Mouse (Mus musculus) MEL (cell line): Measurements from ENCODE around the gene Ryr2.

Source experiments
- CTCF ChIP-seq, 3 experiments: IDR thresholded peaks in 2 of 3; conservative IDR thresholded peaks in 1 of 3; 2 replicates each; pipeline ENCODE4 v1.5.1; 2011 to 2012; ENCODE audit warnings: low read length in 3 of 3, low read depth in 2 of 3, mild to moderate bottlenecking in 2 of 3, improper control_type of control experiment in 1 of 3, inconsistent platforms in 1 of 3, mixed read lengths in 1 of 3, moderate library complexity in 1 of 3; ENCODE audit not compliant: control insufficient read depth in 1 of 3, insufficient read depth in 1 of 3, poor library complexity in 1 of 3, severe bottlenecking in 1 of 3
- ELF1 ChIP-seq: IDR thresholded peaks from 2 replicates; pipeline ENCODE4 v1.6.1; 2014; ENCODE audit warnings: low read depth, mild to moderate bottlenecking, inconsistent platforms, low read length, improper control_type of control experiment, moderate library complexity
- EP300 ChIP-seq, 2 experiments: IDR thresholded peaks; 2 replicates each; pipeline ENCODE4 v1.6.1; 2011; ENCODE audit warnings: improper control_type of control experiment in 2 of 2, low read length in 2 of 2, low read depth in 1 of 2, mild to moderate bottlenecking in 1 of 2
- ETS1 ChIP-seq: IDR thresholded peaks from 2 replicates; pipeline ENCODE4 v1.6.1; 2012; ENCODE audit warnings: low read depth, mild to moderate bottlenecking, inconsistent platforms, low read length, improper control_type of control experiment, moderate library complexity
- MYB ChIP-seq: IDR thresholded peaks from 2 replicates; pipeline ENCODE4 v1.6.1; 2011; ENCODE audit warnings: mild to moderate bottlenecking, low read depth, low read length, improper control_type of control experiment
- NELFE ChIP-seq: IDR thresholded peaks from 2 replicates; pipeline ENCODE4 v1.6.1; 2011; ENCODE audit warnings: low read depth, low read length, improper control_type of control experiment
- POLR2A ChIP-seq, 2 experiments: IDR thresholded peaks; 2 replicates each; pipeline ENCODE4 v1.6.1; 2011 to 2012; ENCODE audit warnings: low read length in 2 of 2, mild to moderate bottlenecking in 2 of 2, control low read depth in 1 of 2, improper control_type of control experiment in 1 of 2, low read depth in 1 of 2, moderate library complexity in 1 of 2; ENCODE audit not compliant: control insufficient read depth in 1 of 2, insufficient read depth in 1 of 2, poor library complexity in 1 of 2
- RCOR1 ChIP-seq: IDR thresholded peaks from 2 replicates; pipeline ENCODE4 v1.6.1; 2012; ENCODE audit warnings: low read depth, mild to moderate bottlenecking, inconsistent platforms, low read length, improper control_type of control experiment
- SMC3 ChIP-seq: IDR thresholded peaks from 2 replicates; pipeline ENCODE4 v1.6.1; 2011; ENCODE audit warnings: low read depth, low read length, improper control_type of control experiment
- TAL1 ChIP-seq: IDR thresholded peaks from 2 replicates; pipeline ENCODE4 v1.6.1; 2012; ENCODE audit warnings: mild to moderate bottlenecking, inconsistent platforms, low read length, moderate library complexity, mixed read lengths
- TCF12 ChIP-seq: IDR thresholded peaks from 2 replicates; pipeline ENCODE4 v1.6.1; 2014; ENCODE audit warnings: low read depth, mild to moderate bottlenecking, inconsistent platforms, low read length, improper control_type of control experiment, moderate library complexity
- UBTF ChIP-seq: IDR thresholded peaks from 2 replicates; pipeline ENCODE4 v1.6.1; 2012; ENCODE audit warnings: low read depth, mild to moderate bottlenecking, inconsistent platforms, low read length, improper control_type of control experiment, moderate library complexity, borderline replicate concordance; ENCODE audit not compliant: insufficient read depth
- USF1 ChIP-seq: IDR thresholded peaks from 2 replicates; pipeline ENCODE4 v1.6.1; 2014; ENCODE audit warnings: low read depth, mild to moderate bottlenecking, inconsistent platforms, low read length, improper control_type of control experiment, moderate library complexity

GRCm38 (mm10) chr13:11997366-11997765 is 109.4 kb downstream of the Ryr2 start:
- TF ChIP-seq CTCF (IDR thresholded peaks at IDR 0.05 in 2 of 3, conservative IDR thresholded peaks at IDR 0.05 in 1 of 3; ENCODE audit: control insufficient read depth in 1 of 3, insufficient read depth in 1 of 3, low read depth in 2 of 3, low read length in 3 of 3, poor library complexity in 1 of 3, severe bottlenecking in 1 of 3), result no peak
- TF ChIP-seq SMC3, result no peak
- TF ChIP-seq TAL1, result no peak
- TF ChIP-seq EP300 (IDR thresholded peaks at IDR 0.05; ENCODE audit: low read depth in 1 of 2, low read length in 2 of 2), result no peak
- TF ChIP-seq UBTF, result no peak
- no peak for TF ChIP-seq POLR2A (IDR thresholded peaks at IDR 0.05; ENCODE audit: control insufficient read depth in 1 of 2, insufficient read depth in 1 of 2, low read depth in 1 of 2, low read length in 2 of 2, poor library complexity in 1 of 2)
- no peak for TF ChIP-seq RCOR1
- no peak for TF ChIP-seq USF1
- TF ChIP-seq ETS1, result no peak
- no peak for TF ChIP-seq MYB
- no peak for TF ChIP-seq TCF12
- TF ChIP-seq ELF1, result no peak
- TF ChIP-seq NELFE, result no peak
